Mouse (Mus musculus) lung, postnatal 0 days (tissue): Measurements from ENCODE around the gene Myoc. TPM values are rescaled to one million over a fixed set of nuclear protein-coding genes. Genes with fewer than 3 reads are reported as not detected.

ENCODE experiments used
- ATAC-seq: fragments of 200-750 bp; cut with Nextera tagmentation; 2 replicates; pipeline ENCODE4 v1.8.0; 2017; ENCODE audit warnings: moderate library complexity
- DNase-seq: peaks from one replicate; pipeline ENCODE4 v3.0.0-alpha.2; 2016; ENCODE audit warnings: low spot score
- H3K27ac ChIP-seq: fragments of 300-500 bp; sonication (generic); 2 replicates; pipeline ENCODE4 v1.5.1; 2014; ENCODE audit warnings: antibody characterized with exemption, mild to moderate bottlenecking, low read length, mixed read lengths
- H3K27me3 ChIP-seq: fragments of 300-500 bp; sonication (generic); replicated peaks from 2 replicates; pipeline ENCODE4 v1.6.1; 2014; ENCODE audit warnings: low read length, mixed read lengths; ENCODE audit not compliant: insufficient read depth
- H3K36me3 ChIP-seq: fragments of 300-500 bp; sonication (generic); 2 replicates; pipeline ENCODE4 v1.6.1; 2014; ENCODE audit warnings: low read length, mixed read lengths; ENCODE audit not compliant: insufficient read depth
- H3K4me1 ChIP-seq: fragments of 300-500 bp; sonication (generic); 2 replicates; pipeline ENCODE4 v1.6.1; 2014; ENCODE audit warnings: antibody characterized with exemption, low read depth, low read length, mixed read lengths; ENCODE audit not compliant: insufficient read depth
- H3K4me2 ChIP-seq: fragments of 300-500 bp; sonication (generic); replicated peaks from 2 replicates; pipeline ENCODE4 v1.6.1; 2014; ENCODE audit warnings: low read depth, mild to moderate bottlenecking, low read length, moderate library complexity, mixed read lengths
- H3K4me3 ChIP-seq: fragments of 300-500 bp; sonication (generic); 2 replicates; pipeline ENCODE4 v1.5.1; 2014; ENCODE audit warnings: low read depth, low read length
- H3K9ac ChIP-seq: fragments of 300-500 bp; sonication (generic); replicated peaks from 2 replicates; pipeline ENCODE4 v1.6.1; 2014; ENCODE audit warnings: low read depth, mild to moderate bottlenecking
- H3K9me3 ChIP-seq: fragments of 300-500 bp; sonication (generic); 2 replicates; pipeline ENCODE4 v1.6.1; 2016; ENCODE audit warnings: low read length, mixed read lengths
- CTCF ChIP-seq: IDR thresholded peaks from 2 replicates; pipeline ENCODE4 v1.5.1; 2016; ENCODE audit warnings: antibody characterized with exemption, mild to moderate bottlenecking
- EP300 ChIP-seq: IDR thresholded peaks from 2 replicates; pipeline ENCODE4 v1.6.1; 2016; ENCODE audit warnings: antibody characterized with exemption, mild to moderate bottlenecking, control low read depth
- WGBS: fragments of 180-500 bp; shearing (Covaris S2); extraction: QIAGEN DNeasy Blood & Tissue Kit; methylation state at CpG from one replicate; pipeline ENCODE4 v1.1.7; 2014; 5-methylcytosine and 5-hydroxymethylcytosine counted together
- polyA plus RNA-seq: library from polyadenylated mRNA; unstranded; fragments of >200 nt; fragmentation: Nextera tagmentation; extraction: Ambion mirVana; gene quantifications from 2 replicates; pipeline ENCODE4 v1.2.1, GENCODE M21; 2015

The Myoc gene
- polyA plus RNA-seq, 1 experiment from 2014 or later = 0.12 TPM

- Histone ChIP-seq H3K4me1 (no peaks in the 10 kb centered on the region), H3K36me3 (no peaks in the 10 kb centered on the region), H3K4me2 (no peak overlapping the region), H3K9me3 (no peaks in the 10 kb centered on the region), H3K4me3 (no peak overlapping the region), H3K27ac (no peak overlapping the region), H3K9ac (no peak overlapping the region), H3K27me3 (no peaks in the 10 kb centered on the region)
- 72% methylated on average over 10 of the region's 10 CpGs for WGBS
- TF ChIP-seq EP300 (no peak), CTCF (peak; percentile 40; the same call in 1 of the 2 replicates)
- ATAC-seq (no peak), DNase-seq (no peak)
Measured at GRCm38 (mm10) chr1:162646083-162646686, 7.2 kb downstream of the Myoc start.

GRCm38 (mm10) chr1:162648416-162648815 is 9.5 kb downstream of the Myoc start:
- no peak for ATAC-seq
- Histone ChIP-seq H3K4me2 (no peak overlapping the region), H3K36me3 (no peaks in the 10 kb centered on the region), H3K4me3 (no peak overlapping the region), H3K9ac (no peak overlapping the region), H3K27me3 (no peaks in the 10 kb centered on the region), H3K4me1 (no peaks in the 10 kb centered on the region), H3K27ac (no peak overlapping the region), H3K9me3 (no peaks in the 10 kb centered on the region)
- 88% methylated on average over 14 of the region's 14 CpGs for WGBS
- no peak for TF ChIP-seq CTCF
- no peak for TF ChIP-seq EP300
- DNase-seq = no peak

- no peak within 1 kb of the TSS for H3K4me2 ChIP-seq
- H3K27ac ChIP-seq = no peak within 1 kb of the TSS
- no peaks in the 10 kb centered on the region for H3K27me3 ChIP-seq
- H3K36me3 ChIP-seq = no peaks in the 10 kb centered on the region
- H3K4me1 ChIP-seq = no peaks in the 10 kb centered on the region
- H3K9ac ChIP-seq = no peak within 1 kb of the TSS
- no peaks in the 10 kb centered on the region for H3K9me3 ChIP-seq
- WGBS = 87% methylated on average over 7 of the region's 7 CpGs
- ATAC-seq (no peak), DNase-seq (no peak)
- TF ChIP-seq EP300 = no peak
- H3K4me3 ChIP-seq = no peak within 1 kb of the TSS
Measured at GRCm38 (mm10) chr1:162658119-162658518, 19.2 kb downstream of the Myoc start, which contains the start of gene Myocos. Myocos (minus strand) TSS chr1:162658219.

GRCm38 (mm10) chr1:162660276-162660860 is 21.4 kb downstream of the Myoc start:
- DNase-seq (no peak), ATAC-seq (no peak)
- no peaks in the 10 kb centered on the region for H3K4me1 ChIP-seq
- no peak for TF ChIP-seq CTCF
- no peaks in the 10 kb centered on the region for H3K36me3 ChIP-seq
- WGBS = 52% methylated on average over 11 of the region's 11 CpGs
- no peak overlapping the region for H3K4me2 ChIP-seq
- no peak overlapping the region for H3K9ac ChIP-seq
- H3K27ac ChIP-seq = no peak overlapping the region
- H3K4me3 ChIP-seq = no peak overlapping the region
- H3K27me3 ChIP-seq = no peaks in the 10 kb centered on the region
- no peaks in the 10 kb centered on the region for H3K9me3 ChIP-seq

DNA sequence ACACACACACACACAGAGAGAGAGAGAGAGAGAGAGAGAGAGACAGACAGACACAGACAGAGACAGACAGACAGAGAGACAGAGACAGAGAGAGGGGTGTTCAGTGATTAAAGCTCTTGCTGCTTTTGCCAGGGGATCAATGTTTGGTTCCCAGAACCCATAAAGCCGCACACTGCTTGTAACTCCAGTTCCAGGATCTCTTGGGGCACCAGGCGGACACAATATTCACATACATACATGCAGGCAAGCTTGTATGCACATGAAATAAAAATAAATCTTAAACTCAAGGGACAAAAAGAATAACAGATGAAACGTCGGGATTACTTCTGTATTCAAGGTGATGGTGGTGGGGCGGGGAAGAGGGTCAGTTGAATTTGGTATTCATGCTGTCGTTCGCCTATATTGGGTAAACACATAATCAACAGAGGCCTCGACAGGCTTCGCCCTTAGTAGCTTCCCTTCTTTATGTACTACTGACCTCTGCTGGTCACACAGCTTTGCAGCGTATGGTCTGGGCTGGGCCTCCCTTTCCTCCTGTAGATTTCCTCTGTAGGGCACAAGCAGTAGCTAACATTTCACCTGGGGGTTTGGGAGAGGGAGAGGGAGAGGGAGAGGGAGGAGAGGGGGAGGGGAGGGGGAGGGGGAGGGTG is 26.0 kb downstream of the Myoc start:
- no peaks in the 10 kb centered on the region for H3K9me3 ChIP-seq
- TF ChIP-seq CTCF = peak; percentile 93
- no peak for TF ChIP-seq EP300
- no peaks in the 10 kb centered on the region; the same call in 1 of the 2 replicates for H3K4me1 ChIP-seq
- H3K27me3 ChIP-seq = no peaks in the 10 kb centered on the region
- H3K27ac ChIP-seq = no peak overlapping the region
- H3K4me3 ChIP-seq = no peak overlapping the region
- H3K9ac ChIP-seq = no peak overlapping the region
- H3K4me2 ChIP-seq = peak overlapping the region; percentile 41; the same call in 1 of the 2 replicates
- ATAC-seq (peak; percentile 97), DNase-seq (peak; percentile 94)
- 12% methylated on average over 10 of the region's 10 CpGs for WGBS
- H3K36me3 ChIP-seq = no peaks in the 10 kb centered on the region

- peak; percentile 32 for DNase-seq
Measured at GRCm38 (mm10) chr1:162665486-162666174, 26.7 kb downstream of the Myoc start.

More at GRCm38 (mm10) chr1:162665486-162666174, 26.7 kb downstream of the Myoc start:
- no peak overlapping the region for H3K9ac ChIP-seq
- no peaks in the 10 kb centered on the region for H3K36me3 ChIP-seq
- H3K4me2 ChIP-seq = peak overlapping the region; percentile 41
- H3K4me1 ChIP-seq = no peaks in the 10 kb centered on the region; the same call in 1 of the 2 replicates
- peak; percentile 75 for ATAC-seq
- no peaks in the 10 kb centered on the region for H3K9me3 ChIP-seq
- WGBS = 2% methylated on average over 11 of the region's 11 CpGs
- H3K4me3 ChIP-seq = no peak overlapping the region
- no peaks in the 10 kb centered on the region for H3K27me3 ChIP-seq
- TF ChIP-seq CTCF = no peak
- TF ChIP-seq EP300 = no peak
- H3K27ac ChIP-seq = no peak overlapping the region
